Mouse (Mus musculus) T-helper 2 cell (primary cell): ENCODE measurements around the gene Rgma.

Experiments
- in situ Hi-C: fragments of 300-600 bp; cut with MboI, MseI; formaldehyde crosslinking; loops from one replicate; pipeline ENCODE4 v1.15.1; 2025; ENCODE audit warnings: high pct_unique_total_duplicates

Gene Rgma

DNA sequence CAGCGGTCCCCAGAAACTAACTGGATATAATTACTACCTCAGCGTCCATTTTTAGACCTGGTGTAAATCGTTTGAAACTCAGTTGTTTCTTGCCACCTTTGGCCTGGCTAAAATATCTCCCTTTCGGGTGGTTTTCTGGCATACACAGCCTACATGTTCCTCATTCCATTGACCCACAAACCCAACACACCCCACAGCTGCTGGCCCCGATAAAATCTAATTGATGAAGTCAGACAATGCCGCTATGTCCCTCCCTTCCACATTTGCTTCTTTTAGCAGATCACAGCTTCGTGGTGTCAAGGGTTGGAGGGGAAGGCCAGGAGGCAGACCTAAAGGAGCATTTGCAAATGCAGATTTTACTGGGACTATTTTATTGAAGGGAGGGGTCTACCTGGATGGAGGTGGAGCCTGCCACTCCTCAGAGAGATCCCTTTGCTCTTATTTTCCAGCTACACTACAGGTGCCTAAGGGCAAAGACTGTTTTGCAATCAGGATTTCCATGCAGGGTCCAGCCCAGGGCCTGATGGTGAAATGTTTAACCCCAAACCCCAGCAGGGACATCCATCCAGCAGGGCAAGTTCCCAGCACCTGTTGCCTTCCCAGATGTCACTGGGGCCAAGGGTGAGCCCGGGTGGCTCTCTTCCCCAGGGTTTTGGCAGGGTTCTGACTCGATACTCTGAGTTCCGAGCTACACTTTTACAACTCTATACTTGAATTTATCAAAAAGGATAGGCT, 3.6 kb upstream of the Rgma start:
- in situ Hi-C loops = loop anchor here (10.0 kb wide), 1 partner anchor 977 kb away; no protein-coding TSS in a partner anchor

DNA sequence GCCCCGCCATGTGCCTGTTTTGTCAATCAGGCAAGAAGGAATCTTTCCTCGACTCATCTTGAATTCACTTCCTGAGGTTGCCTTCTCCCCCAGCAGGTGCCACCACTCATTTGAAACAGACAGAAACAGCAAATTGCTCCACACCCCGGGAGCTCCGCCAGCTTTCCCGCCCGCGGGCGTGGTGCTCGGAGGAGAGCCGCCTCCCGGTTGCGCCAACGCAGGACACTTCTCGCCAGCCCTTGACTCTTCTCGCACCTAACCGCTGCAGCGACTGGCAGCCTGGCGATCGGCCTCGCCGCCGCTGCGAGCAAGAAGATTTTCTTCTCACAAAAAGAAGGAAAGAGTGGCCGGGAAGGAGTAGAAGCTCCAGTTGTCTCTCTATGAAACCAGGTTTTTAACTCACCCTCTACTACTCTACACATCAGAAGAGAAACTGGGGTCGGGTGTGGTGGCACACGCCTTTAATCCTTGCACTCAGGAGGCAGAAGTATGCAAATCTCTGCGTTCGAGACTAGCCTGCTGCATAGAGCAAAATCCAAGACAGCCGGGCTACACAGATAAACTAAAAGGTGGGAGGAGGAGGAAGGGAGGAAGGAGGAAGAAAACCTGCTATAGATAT, 2.8 kb upstream of the Rgma start:
- in situ Hi-C loops = loop anchor here (10.0 kb wide), 1 partner anchor 978 kb away; no protein-coding TSS in a partner anchor

DNA sequence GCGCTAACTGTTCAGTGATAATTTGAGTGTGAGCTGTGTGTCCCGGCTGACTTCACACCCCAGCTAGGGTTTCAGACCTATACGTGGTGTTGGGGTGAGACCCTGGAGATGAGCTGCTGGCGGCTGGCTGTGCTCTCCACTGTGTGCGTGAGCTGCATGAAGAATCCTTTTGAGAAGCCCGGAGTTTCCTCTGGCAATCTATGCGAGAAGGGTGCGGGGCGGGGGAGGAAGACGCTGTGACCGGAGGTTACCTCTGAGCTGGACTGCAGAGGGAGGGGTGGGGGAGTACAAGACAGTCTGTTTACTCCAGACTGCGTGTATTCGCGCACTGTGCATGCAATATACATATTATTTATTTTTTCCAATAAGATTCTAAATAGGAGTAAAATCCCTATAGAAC, 582 bp upstream of the Rgma start:
- in situ Hi-C loops = loop anchor here (10.0 kb wide), 1 partner anchor 980 kb away; no protein-coding TSS in a partner anchor

DNA sequence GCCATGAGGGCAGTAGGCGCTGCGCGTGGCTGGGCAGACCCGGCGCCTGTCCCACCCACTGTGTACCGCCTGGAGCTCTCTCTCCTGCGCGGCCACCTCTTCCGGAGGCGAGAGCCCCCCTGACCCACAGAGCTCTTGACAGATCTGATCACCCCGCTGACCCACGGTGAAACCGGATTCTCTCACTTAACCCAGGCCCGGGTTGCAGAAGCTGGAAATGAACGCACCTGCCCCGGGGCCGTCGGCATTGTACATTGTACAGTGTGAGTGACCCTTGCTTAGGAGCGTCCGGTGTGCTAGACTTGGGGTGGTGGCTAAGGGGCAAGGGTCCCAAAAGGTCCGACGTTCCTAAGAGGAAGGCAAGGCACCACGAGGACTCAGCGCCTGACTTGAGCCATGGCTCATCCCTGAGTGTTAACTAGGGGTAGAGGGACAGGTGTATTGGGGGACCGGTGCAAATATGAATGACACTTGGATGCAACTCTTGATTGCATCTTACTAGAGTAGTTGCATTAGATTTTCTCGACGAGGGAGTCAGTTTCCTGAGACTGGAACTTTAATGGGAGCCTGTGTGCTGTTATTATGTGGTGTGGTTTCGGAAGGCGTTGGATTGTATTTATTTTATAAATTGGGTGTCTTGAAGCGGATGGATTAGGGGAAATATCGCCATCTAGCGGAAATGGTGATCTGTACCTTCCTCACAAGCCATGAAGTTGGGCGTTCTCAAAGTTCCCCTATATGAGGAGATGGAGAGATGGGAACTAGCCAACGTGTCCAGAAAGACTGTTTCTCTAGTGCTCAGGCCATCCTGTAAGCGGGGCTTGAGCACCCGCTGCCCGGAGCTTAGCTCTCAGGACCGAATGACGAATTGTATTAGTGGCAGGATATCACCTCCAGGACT, 1.0 kb downstream of the Rgma start:
- in situ Hi-C loops = loop anchor here (10.0 kb wide), 1 partner anchor 982 kb away; no protein-coding TSS in a partner anchor

DNA sequence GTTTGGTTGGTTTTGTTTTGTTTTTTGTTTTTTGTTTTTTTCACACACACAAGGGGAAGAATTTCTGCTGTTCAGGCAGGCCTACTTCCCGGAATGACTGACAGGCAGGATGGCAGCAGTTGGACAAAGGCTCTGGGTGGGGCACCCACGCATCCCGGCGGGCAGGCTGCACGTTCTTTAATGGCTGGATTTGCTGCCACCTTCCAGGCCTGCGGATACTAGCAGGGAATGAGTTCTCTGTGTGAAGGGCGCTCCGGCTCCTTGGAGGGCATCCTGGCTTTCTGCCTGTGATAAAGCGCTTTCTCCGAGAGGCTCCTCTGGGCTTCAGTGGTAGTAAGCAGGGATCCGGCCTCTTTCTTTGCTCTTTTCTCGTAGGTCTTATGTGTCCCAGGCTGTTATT, 2.0 kb downstream of the Rgma start:
- in situ Hi-C loops = loop anchor here (10.0 kb wide), 1 partner anchor 983 kb away; no protein-coding TSS in a partner anchor

DNA sequence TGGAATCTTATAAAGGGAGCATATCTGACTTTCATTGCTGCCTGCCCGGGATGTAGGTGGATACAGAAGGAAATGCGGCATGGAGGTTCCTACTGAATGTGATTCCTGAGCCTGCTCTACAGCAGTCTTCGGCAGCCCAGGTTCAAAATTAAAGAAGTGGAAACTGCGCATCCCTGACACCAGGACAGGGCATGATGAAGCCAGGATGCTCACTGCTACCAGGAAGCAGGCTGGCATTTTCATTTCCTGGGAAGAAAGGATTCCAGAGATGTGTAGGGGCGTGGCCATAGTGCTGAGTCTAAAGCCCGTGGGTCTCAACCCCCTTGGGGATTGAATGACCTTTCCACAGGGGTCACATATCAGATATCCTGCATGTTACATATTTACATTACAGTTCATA, 2.7 kb downstream of the Rgma start:
- in situ Hi-C loops = loop anchor here (10.0 kb wide), 1 partner anchor 983 kb away; no protein-coding TSS in a partner anchor

DNA sequence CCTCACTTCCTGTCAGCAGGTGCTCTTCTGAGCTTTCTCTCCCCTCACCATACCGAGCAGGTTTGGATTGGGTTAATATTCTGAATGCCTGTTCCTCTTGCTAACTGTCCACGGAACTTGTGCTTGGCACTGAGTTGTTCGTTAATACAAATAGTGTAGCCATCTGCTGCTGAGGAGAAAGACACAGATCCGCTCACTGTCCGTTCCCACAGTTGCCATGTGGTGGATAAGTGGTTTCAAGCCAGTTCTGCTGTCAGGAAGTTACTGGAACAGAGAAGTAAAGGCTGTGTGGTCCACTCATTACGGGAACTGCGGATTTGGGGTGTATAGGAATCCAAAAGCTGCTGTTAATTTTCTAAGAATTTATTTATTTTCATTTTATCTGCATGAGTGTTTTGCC, 7.5 kb downstream of the Rgma start:
- in situ Hi-C loops = no loop called here

DNA sequence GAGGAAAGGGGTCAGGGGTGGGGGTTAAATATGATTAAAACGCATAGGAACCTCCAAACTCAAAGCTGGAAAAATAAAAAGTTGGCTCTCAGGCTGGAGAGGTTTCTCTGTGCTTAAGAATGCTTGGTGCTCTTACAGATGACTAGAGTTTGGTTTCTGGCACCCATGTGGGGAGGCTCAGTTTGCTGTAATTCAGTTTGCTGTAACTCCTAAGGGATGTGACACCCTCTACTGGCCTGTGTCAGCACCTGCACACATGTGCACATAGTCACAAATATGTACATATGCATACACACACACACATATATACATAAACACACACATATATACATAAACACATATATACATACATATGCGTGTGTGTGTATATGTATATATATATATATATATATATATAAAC, 13.6 kb downstream of the Rgma start:
- in situ Hi-C loops = no loop called here

DNA sequence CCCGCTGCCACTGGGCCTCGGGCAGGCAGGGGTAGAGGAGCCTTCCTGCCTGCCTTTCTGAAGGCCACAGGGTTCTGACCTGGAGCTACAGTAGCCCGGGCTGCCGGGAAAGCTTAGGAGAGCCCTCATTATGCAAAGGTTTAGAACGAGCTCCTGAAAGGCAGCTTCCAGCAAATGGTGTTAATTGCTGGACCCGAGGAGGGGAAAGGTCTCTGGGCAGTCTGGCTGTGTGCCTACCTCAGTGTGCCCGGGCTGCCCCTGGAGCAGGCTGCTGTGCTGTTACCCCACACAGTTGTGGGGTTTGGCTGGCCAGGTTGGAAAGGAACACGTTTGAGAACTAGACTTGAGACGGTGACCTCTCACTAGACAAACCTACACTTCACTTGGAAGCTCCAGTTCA, 14.1 kb downstream of the Rgma start:
- in situ Hi-C loops = no loop called here

DNA sequence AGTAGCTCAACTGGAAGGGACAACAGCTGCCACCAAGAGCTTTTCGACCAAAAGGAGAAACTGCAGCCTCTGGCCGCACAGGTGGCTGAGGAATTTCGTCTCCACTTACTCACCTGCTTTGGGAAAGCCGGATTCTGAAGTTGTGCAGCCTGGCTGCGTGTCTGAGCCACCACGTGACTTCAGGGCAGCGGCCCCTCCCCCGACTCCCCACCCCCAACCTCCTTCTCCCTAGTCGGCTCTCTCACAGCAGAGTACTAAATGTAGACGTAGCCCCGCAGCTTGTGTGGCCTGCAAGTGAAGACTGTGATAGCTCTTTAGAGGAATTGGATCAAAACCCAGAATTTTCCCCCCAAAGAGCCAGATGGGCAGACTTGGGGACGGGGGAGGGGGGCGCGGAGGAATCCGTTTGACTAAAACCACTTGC, 14.6 kb downstream of the Rgma start:
- in situ Hi-C loops = no loop called here

DNA sequence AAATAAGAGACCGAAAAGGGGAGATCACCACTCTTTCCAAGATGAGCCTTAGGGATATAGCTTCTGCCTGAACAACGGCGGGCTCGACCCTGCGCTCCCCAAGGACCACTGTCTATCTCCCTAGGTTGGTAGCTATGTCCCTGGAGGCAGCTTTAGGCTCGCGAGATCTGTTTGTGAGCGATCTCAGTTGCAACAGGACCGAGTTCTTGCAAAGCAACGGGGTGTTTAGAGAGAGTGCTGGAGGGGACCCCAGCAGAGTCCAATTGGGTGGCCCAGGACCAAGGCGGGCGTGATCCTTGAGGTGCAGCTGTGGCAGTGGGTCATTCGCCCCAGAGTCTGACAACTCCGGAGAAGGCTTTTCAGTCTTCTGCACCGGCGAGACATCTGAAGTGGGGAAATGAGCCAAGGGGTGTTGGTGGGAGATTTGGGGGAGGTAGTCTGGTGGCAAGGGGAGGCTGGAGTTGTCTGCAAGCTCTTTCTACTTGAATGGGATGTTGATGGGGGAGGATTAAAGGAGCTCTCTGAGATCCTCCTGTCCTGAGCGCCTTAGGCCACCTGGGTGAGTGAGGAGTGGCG, 15.2 kb downstream of the Rgma start:
- in situ Hi-C loops = no loop called here

DNA sequence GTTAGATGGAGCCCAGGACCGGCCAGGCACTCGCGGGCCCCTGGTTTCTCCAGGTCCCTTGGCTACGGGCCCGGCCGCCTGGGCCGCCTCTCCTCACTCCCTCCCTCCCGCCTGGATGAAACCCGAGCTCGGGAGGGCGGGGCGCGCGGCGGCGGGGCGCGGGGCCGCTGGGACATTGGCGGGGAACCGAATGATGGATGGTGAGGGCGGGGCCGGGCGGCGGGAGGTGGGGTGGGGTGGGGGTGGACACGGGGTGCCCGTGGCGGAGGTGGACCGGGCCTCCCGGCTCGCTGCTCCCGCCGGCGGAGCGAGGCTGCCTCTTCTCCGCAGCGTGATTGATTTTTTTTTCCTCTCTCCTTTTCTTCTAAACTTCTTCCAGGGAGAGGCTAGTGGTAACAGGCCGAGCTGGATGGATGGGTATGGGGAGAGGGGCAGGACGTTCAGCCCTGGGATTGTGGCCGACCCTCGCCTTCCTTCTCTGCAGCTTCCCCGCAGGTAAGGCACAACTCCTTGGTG, 15.8 kb downstream of the Rgma start:
- in situ Hi-C loops = no loop called here

DNA sequence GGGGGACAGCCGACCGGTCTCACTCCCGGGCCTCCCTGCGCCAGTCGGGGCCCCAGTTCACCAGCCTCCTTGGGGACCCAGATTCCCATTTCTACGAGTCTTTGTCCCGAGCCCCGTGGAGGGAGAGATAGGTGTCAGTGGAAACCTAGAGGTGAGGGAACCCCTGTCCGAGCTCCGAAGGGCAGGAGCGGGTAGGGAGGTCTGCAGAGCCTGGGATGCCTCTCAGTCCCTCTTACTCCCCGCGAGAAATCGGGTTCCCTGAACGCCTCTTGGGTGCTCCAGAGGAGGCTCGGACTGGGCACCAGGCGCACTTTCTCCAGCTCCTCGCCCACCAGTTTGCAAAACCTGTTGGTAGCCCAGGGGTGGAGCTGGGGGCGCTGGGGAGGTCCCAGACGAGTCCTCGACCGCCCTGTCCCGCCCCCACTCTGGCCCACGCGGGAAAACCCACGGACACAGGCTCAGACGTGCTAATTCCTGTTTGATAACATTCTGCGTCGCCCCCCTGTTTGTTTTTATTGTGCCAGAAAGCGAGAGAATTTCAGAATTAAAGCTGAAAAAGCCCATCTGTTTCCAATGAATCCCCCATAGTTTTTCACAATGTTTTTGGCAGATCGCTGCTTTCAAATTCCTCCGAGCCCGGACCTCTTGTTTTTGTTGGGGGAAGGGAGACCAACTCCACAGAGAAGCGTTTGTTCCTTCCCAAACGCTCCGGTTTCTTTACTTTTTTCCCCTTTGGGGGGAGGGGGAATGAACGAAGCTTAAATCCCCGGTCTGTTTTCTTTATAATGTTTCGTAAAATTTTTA, 16.4 kb downstream of the Rgma start:
- in situ Hi-C loops = no loop called here

DNA sequence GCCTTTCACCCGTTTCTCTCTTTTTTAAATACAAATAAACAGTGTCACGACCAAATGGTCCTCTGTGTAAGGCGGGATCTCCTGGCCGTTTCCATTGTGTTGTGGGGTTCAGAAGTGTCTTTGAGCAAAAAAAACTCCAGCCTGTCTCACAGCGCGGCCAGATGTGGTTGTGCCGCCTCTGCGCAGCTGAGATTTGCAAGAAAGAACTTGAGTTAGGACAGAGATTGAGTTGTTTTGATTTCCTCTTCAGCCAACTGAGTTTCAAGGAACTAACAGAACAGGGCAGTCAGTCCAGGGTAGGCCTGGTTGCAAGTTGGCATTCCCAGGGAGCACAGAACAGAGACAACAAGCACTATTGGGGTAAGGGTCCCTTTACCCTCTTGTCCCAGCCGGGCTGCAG, 17.1 kb downstream of the Rgma start:
- in situ Hi-C loops = no loop called here

DNA sequence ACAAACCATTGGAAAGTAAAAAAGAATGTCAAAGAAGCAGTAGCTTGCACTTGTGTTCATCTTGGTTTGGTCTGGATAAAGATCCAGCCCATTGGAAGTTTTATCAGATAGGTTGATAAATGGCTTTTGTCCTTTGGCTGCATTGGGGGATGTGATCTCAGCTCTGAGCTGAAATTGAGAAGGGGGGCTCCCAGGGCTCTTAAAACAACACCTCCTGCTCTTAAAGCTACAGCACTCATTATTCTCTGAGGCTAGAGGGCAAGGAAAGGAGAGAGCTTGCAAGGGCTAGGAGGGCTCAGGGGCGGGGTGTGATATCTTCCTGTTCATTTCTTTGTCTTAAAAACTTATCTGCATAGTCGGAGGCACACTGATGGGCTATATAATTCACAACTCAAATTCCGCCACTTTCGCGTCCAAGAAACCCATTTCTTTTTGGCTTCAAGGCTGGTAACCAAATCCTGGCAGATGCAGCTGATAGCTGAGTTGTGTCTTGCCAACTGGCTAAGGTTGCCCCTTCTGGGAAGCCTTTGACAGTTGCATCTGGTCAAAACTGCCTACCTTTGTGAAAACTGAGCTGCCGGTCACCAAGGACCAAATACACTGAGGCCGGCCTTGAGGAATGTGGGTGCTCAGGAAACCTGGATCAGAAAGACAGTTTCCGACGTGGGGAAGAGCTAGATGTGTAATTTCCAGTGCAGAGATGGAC, 18.2 kb downstream of the Rgma start:
- in situ Hi-C loops = no loop called here

DNA sequence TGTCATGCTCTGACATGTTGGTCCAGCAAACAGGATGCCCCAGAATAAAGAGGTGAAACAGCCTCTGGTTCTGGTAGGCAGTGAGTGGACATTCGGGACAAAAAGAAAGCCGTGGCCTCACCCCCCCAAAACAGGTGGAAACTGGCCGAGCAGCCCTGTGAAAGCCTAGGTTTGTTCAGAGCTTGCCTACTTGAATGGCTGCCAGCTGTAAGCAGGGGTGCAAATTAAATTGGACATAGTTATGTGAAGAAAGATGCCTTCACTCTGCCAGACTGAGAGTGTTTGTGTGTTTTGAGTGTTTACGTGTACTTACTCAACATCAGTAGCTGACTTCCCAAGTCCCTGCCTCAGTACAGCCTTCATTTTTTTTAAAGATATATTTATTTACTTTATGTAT, 18.7 kb downstream of the Rgma start:
- in situ Hi-C loops = no loop called here

DNA sequence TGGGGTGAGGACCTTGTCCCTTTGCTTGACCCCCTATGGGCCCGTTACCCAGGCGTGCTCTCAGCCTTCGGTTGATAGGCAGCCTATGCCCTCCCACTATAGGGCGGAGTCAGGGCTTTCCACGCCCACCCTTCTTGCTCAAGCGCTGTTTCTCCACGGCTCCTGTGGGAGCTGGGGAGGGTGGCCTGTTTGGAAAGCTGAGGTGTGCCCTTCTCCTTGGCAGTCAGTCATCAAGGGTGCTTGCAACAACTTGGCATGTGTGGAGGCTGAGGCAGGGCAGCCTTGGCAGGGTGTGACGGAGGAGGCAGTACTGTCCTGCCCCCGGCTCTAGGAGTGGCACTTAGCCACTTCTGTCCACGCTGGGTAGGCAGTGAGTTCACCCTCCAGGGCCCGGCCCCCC, 23.0 kb downstream of the Rgma start:
- in situ Hi-C loops = no loop called here

DNA sequence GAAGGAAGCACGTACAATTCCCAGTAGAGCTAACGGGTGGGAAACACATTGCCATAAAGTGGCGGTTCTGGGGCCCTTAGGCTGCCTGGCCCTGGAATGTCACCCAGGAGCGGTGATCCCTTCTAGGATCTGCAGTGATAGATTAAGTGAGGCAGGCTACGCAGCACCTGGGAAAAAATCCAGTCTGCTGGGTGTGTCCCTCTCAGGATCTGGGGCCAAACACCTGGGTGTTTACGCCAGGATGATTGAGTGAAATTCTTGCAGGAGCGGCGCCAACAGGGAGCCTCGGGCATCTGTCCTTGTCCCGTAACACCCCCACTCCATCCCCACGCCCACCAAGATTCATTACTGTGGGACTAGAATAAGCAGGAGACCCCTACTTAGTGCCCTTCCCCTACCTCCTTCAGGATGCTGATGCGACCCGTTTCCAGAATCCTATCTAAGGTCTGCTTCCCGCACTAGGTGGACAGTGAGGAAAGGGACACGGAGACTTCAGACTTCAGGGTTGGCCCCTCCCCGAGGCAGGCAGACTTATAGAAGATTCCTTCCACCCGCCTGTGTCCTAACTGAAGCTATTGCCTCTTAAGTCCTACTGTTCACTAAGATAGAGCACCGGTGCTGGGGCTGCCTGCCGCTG, 23.6 kb downstream of the Rgma start:
- in situ Hi-C loops = no loop called here

DNA sequence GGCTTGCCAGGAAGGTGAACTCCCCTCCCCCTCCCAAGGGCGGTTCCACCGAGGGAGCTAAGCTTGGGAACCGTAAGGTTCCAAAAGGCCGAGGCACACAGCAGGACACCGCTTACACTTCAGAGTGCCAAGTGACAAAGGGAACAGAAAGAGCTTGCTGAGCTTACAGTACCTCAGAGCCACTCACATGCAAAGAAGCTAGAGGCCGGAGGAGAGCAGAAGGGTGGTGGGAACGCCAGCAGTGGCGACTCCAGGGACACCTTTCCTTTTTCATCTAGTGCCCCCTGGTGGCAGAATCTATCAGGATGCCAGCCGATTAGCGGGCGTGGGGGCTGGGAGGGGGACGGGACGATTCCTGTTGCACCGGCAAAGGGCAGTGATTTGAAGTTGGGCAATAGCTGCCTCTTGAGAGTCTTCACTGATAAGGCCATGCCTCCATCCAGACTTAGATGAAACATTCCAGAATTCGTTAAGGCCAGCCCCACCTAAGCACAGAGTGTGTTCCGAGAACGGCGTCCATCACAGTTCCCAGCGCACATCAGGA, 24.3 kb downstream of the Rgma start:
- in situ Hi-C loops = loop anchor here (25.0 kb wide), 1 partner anchor 1162 kb away; no protein-coding TSS in a partner anchor
